Comparison of ENCODE assay signal across 20 mouse cellular contexts in genomic region chr13:20785960-20786359, GRCm38 (mm10). TPM values are rescaled to one million over a fixed set of nuclear protein-coding genes. Genes with fewer than 3 reads are reported as not detected.
DNase-seq lines count a peak whose midpoint lies in the region.
"Had no signal": no experiment of that assay in that cellular context is flagged by ENCODE, and none has a peak within 500 bp of the region (broad histone marks: within the 10 kb centered on the region; RNA-seq: fewer than 3 reads in every experiment).

No protein-coding gene starts in this region.

- intact Hi-C loops in left cerebral cortex, postnatal 4 days (cut with DNase I): no loop called here
- intact Hi-C loops in left cerebral cortex, postnatal 10 days (cut with DNase I): no loop called here

- DNase-seq in left cerebral cortex, postnatal 4 days: peak; percentile 72
- no peak for DNase-seq in left cerebral cortex, postnatal 10 days (ENCODE audit: extremely low spot score in 1 of 2, low spot score in 2 of 2)
- DNase-seq in cerebellum, adult 11-12 months: peak; percentile 35
- DNase-seq in cerebellum, adult 9-11 months: peak; percentile 37
- peak; percentile 25 for DNase-seq in retina, embryonic 14.5 days (ENCODE audit: low spot score)
- DNase-seq in spleen, adult 18-20 months: no peak
- no peak for DNase-seq in yolk sac, embryonic 10.5 days (ENCODE audit: low spot score)
- no peak for DNase-seq in adrenal gland, adult (ENCODE audit: inconsistent age in 2 of 2, low spot score in 1 of 2)
- DNase-seq: adrenal gland, postnatal 25 days; gastrocnemius, postnatal 14 days; heart, adult 11 months; heart, postnatal 36 days; kidney, adult 2 months; kidney, postnatal 4 days; layer of hippocampus, postnatal 36 days; liver; lung, adult 2 months; lung, postnatal 10 days; thymus, postnatal 14 days had no signal

RNA-seq across cellular contexts. Expression of gene Aoah, which starts 8.0 kb away (rescaled TPM):
- under 1 TPM; 0.38 to 0.46 TPM for total RNA-seq in left cerebral cortex, postnatal 4 days (2021)
- under 1 TPM; 0.22 to 0.26 TPM for total RNA-seq in left cerebral cortex, postnatal 10 days (2021)
- total RNA-seq: MEL had no signal

Comparison
In these comparisons a context has a peak if more than half of its experiments do, and no peak if none do; other contexts are left out.
1. DNase-seq: peak in left cerebral cortex, postnatal 4 days (single experiment), cerebellum, adult 11-12 months (single experiment), cerebellum, adult 9-11 months (single experiment) and retina, embryonic 14.5 days (single experiment); none in left cerebral cortex, postnatal 10 days (0 of 2), spleen, adult 18-20 months (0 of 2), yolk sac, embryonic 10.5 days (single experiment) and adrenal gland, adult (0 of 2).